Mouse (Mus musculus) neural tube, embryonic 13.5 days (tissue): ENCODE results near the gene Adprh. TPM values are rescaled to one million over a fixed set of nuclear protein-coding genes. Genes with fewer than 3 reads are reported as not detected.

Source experiments
- ATAC-seq: fragments of 200-750 bp; cut with Nextera tagmentation; 2 replicates; pipeline ENCODE4 v1.8.0; 2017; ENCODE audit warnings: low read depth, mild to moderate bottlenecking, moderate TSS enrichment, moderate library complexity
- H3K27ac ChIP-seq: fragments of 300-500 bp; sonication (generic); replicated peaks from 2 replicates; pipeline ENCODE4 v1.5.1; 2015; ENCODE audit warnings: moderate library complexity, mild to moderate bottlenecking, inconsistent platforms
- H3K27me3 ChIP-seq: fragments of 300-500 bp; sonication (generic); 2 replicates; pipeline ENCODE4 v1.6.1; 2015; ENCODE audit warnings: mild to moderate bottlenecking, inconsistent platforms
- H3K36me3 ChIP-seq: fragments of 300-500 bp; sonication (generic); 2 replicates; pipeline ENCODE4 v1.6.1; 2015; ENCODE audit warnings: mild to moderate bottlenecking, inconsistent platforms
- H3K4me1 ChIP-seq: fragments of 300-500 bp; sonication (generic); replicated peaks from 2 replicates; pipeline ENCODE4 v1.6.1; 2015; ENCODE audit warnings: inconsistent platforms
- H3K4me2 ChIP-seq: fragments of 300-500 bp; sonication (generic); 2 replicates; pipeline ENCODE4 v1.6.1; 2015; ENCODE audit warnings: inconsistent platforms, mild to moderate bottlenecking, moderate library complexity
- H3K4me3 ChIP-seq: fragments of 300-500 bp; sonication (generic); 2 replicates; pipeline ENCODE4 v1.5.1; 2015; ENCODE audit warnings: mild to moderate bottlenecking, inconsistent platforms
- H3K9ac ChIP-seq: fragments of 300-500 bp; sonication (generic); 2 replicates; pipeline ENCODE4 v1.6.1; 2015; ENCODE audit warnings: moderate library complexity, mild to moderate bottlenecking, inconsistent platforms
- H3K9me3 ChIP-seq: fragments of 300-500 bp; sonication (generic); 2 replicates; pipeline ENCODE4 v1.6.1; 2016; ENCODE audit warnings: inconsistent platforms
- WGBS: fragments of 180-500 bp; shearing (Covaris S2); methylation state at CpG from one replicate; pipeline ENCODE4 v1.1.7; 2015; 5-methylcytosine and 5-hydroxymethylcytosine counted together
- polyA plus RNA-seq: library from polyadenylated mRNA; unstranded; fragments of >200 nt; fragmentation: Nextera tagmentation; extraction: Ambion mirVana; gene quantifications from 2 replicates; pipeline ENCODE4 v1.2.1, GENCODE M21; 2015

Gene Adprh
- polyA plus RNA-seq, 1 experiment from 2014 or later: 149 TPM

DNA sequence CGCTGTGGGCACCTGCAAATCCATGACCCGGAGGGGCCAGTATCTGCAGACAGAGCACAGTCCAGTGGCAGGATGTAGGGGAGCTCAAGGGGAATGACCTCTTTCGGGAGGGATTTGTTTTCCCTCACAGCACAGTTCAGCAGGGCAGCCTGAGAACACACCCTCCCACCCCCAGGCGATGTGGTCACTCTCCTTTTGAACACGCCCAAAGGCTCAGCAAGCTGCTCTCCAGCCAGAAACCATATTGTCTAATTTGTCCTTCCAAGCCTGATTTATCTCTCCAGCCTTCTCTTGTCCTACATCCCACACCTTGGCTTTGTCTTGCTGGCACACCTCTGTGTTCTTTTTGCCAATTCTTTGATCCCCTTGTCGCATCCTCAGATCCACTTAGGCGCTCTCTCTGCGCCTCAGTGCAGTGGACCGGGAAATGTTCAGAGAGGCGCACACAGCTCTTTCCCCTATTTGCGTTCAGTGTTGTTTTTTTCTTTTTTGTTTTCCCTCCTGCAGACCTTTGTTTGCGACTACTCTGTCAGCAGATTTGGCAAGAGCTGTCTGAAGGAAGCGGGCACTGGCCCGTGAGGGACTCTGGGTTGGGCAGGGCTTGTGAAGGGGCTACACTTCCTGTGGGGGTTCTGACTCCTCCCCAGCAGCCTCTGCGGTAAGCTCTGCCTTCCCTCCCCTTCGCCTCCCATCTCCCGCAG is 52.8 kb downstream of the Adprh start:
- peak; percentile 96 for ATAC-seq
- Histone ChIP-seq H3K9me3 (no peaks in the 10 kb centered on the region), H3K4me2 (peak overlapping the region; percentile 57), H3K9ac (peak overlapping the region; percentile 73), H3K27ac (peak overlapping the region; percentile 87), H3K27me3 (no peaks in the 10 kb centered on the region), H3K4me1 (peaks cover 16% of the 10 kb centered on the region), H3K4me3 (peak overlapping the region; percentile 29), H3K36me3 (no peaks in the 10 kb centered on the region)
- WGBS: 22% methylated on average over 17 of the region's 17 CpGs

DNA sequence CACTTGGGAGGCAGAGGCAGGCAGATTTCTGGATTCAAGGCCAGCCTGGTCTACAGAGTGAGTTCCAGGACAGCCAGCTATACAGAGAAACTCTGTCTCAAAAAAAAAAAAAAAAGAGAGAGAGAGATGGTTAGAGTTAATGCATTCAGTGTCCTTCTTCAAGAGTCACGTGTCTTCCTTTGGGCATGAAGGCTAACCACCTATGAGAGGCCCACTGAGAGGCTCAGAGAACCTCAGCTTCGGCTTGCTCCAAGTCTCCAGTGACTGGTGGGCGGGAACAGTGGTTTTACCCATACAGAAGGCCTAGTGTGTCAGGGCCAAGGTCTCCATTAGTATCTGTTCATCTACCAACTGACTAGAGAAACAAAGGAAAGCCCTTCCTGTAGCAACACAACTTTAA is 53.4 kb downstream of the Adprh start:
- Histone ChIP-seq H3K27ac (peak overlapping the region; percentile 87), H3K4me3 (no peak overlapping the region), H3K9me3 (no peaks in the 10 kb centered on the region), H3K36me3 (no peaks in the 10 kb centered on the region), H3K4me1 (peaks cover 16% of the 10 kb centered on the region), H3K9ac (no peak overlapping the region), H3K4me2 (peak overlapping the region; percentile 57), H3K27me3 (no peaks in the 10 kb centered on the region)
- 68% methylated on average over 3 of the region's 3 CpGs for WGBS
- ATAC-seq: no peak

GRCm38 (mm10) chr16:38398266-38398665 is 54.2 kb downstream of the Adprh start:
- no peak overlapping the region for H3K27ac ChIP-seq
- 92% methylated on average over 6 of the region's 6 CpGs for WGBS
- no peak overlapping the region for H3K4me2 ChIP-seq
- no peaks in the 10 kb centered on the region for H3K27me3 ChIP-seq
- H3K4me3 ChIP-seq: no peak overlapping the region
- H3K36me3 ChIP-seq: no peaks in the 10 kb centered on the region
- no peak overlapping the region for H3K9ac ChIP-seq
- ATAC-seq: no peak
- no peaks in the 10 kb centered on the region for H3K9me3 ChIP-seq
- peaks cover 16% of the 10 kb centered on the region for H3K4me1 ChIP-seq

GRCm38 (mm10) chr16:38396155-38396554 is 56.3 kb downstream of the Adprh start:
- H3K4me2 ChIP-seq: no peak overlapping the region
- ATAC-seq: no peak
- no peak overlapping the region for H3K9ac ChIP-seq
- H3K36me3 ChIP-seq: no peaks in the 10 kb centered on the region
- no peak overlapping the region for H3K4me3 ChIP-seq
- H3K9me3 ChIP-seq: no peaks in the 10 kb centered on the region
- H3K4me1 ChIP-seq: peaks cover 16% of the 10 kb centered on the region
- H3K27ac ChIP-seq: no peak overlapping the region
- 66% methylated on average over 13 of the region's 13 CpGs for WGBS
- no peaks in the 10 kb centered on the region for H3K27me3 ChIP-seq

- H3K4me3 ChIP-seq: no peak overlapping the region
- ATAC-seq: no peak
- H3K4me1 ChIP-seq: peaks cover 12% of the 10 kb centered on the region
- no peaks in the 10 kb centered on the region for H3K9me3 ChIP-seq
- H3K36me3 ChIP-seq: no peaks in the 10 kb centered on the region
- 75% methylated on average over 6 of the region's 6 CpGs for WGBS
- H3K4me2 ChIP-seq: no peak overlapping the region
- H3K27me3 ChIP-seq: no peaks in the 10 kb centered on the region
- no peak overlapping the region for H3K9ac ChIP-seq
- no peak overlapping the region for H3K27ac ChIP-seq
These were observed 57.3 kb downstream of the Adprh start for GRCm38 (mm10) chr16:38395060-38395730.

DNA sequence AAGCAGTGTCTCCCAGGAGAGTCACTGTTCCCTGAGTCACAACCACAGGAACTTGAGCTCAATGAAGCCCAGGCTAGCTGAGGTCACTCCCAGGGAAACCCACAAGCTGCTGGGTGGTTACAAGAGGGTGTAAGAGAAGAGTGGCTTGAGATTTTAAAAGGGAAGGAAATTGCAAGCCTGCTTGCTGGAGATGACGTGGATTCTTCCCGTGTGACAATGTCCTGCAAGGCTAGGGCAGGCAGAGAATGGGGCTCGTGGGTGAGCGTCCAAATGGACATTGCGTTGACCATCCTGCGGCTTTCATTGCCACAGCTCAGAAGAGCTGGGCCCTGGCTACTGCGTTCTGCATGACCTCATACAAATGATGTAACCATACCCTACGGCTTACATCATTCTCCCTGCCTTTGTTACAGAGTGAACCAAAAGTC is 58.3 kb downstream of the Adprh start:
- Histone ChIP-seq H3K9me3 (no peaks in the 10 kb centered on the region), H3K36me3 (no peaks in the 10 kb centered on the region), H3K27ac (no peak overlapping the region), H3K27me3 (no peaks in the 10 kb centered on the region), H3K4me1 (peaks cover 2% of the 10 kb centered on the region), H3K4me2 (no peak overlapping the region), H3K4me3 (no peak overlapping the region), H3K9ac (no peak overlapping the region)
- 91% methylated on average over 8 of the region's 8 CpGs for WGBS
- no peak for ATAC-seq

Other genes starting within 250 kb of the Adprh start
- gene Nr1i2, start 157.9 kb downstream of the Adprh start, polyA plus RNA-seq: 0.07 TPM in 1 of 2 replicates, not detected in the other
- gene Maats1, start 110.6 kb downstream of the Adprh start, polyA plus RNA-seq: 0.36 and 0.45 TPM in 2 replicates
- 92.1 and 104 TPM in 2 replicates for gene Cox17, start 105.7 kb downstream of the Adprh start, polyA plus RNA-seq
- not detected in 2 replicates for gene Gm21987, start 105.7 kb downstream of the Adprh start, polyA plus RNA-seq
- gene Popdc2, start 90.5 kb downstream of the Adprh start, polyA plus RNA-seq: 0.67 and 0.99 TPM in 2 replicates
- 0.48 and 0.75 TPM in 2 replicates for gene Pla1a, start 19.6 kb downstream of the Adprh start, polyA plus RNA-seq
- gene Cd80, start 2.9 kb upstream of the Adprh start, polyA plus RNA-seq: 0.46 and 0.56 TPM in 2 replicates
- 39.6 and 39.9 TPM in 2 replicates for gene Timmdc1, start 70.0 kb upstream of the Adprh start, polyA plus RNA-seq
- 63.3 and 73.7 TPM in 2 replicates for gene Poglut1, start 97.6 kb upstream of the Adprh start, polyA plus RNA-seq
- 43.9 and 57.8 TPM in 2 replicates for gene Tmem39a, start 106.0 kb upstream of the Adprh start, polyA plus RNA-seq